Mouse (Mus musculus): ENCODE measurements around the gene Eepd1.

The Eepd1 gene

GRCm38 (mm10) chr9:25489221-25489960 lies 8.0 kb downstream of the Eepd1 start:
- DNase-seq (ENCODE audit: low spot score) = no peak

GRCm38 (mm10) chr9:25490278-25491145 lies 9.2 kb downstream of the Eepd1 start:
- DNase-seq (ENCODE audit: low spot score) = no peak

- DNase-seq (ENCODE audit: low spot score) = no peak
Measured at GRCm38 (mm10) chr9:25493918-25494317, 12.6 kb downstream of the Eepd1 start.

GRCm38 (mm10) chr9:25495601-25496000 lies 14.3 kb downstream of the Eepd1 start:
- no peak for DNase-seq (ENCODE audit: low spot score)

GRCm38 (mm10) chr9:25496196-25496595 lies 14.8 kb downstream of the Eepd1 start:
- no peak for DNase-seq (ENCODE audit: low spot score)

- no peak for DNase-seq (ENCODE audit: low spot score)
Measured at GRCm38 (mm10) chr9:25496703-25497102, 15.4 kb downstream of the Eepd1 start.

- no peak for DNase-seq (ENCODE audit: low spot score)
Measured at GRCm38 (mm10) chr9:25498770-25499169, 17.4 kb downstream of the Eepd1 start.

GRCm38 (mm10) chr9:25499306-25499705 lies 18.0 kb downstream of the Eepd1 start:
- no peak for DNase-seq (ENCODE audit: low spot score)

GRCm38 (mm10) chr9:25500031-25500430 lies 18.7 kb downstream of the Eepd1 start:
- no peak for DNase-seq (ENCODE audit: low spot score)

GRCm38 (mm10) chr9:25508825-25509224 lies 27.5 kb downstream of the Eepd1 start:
- DNase-seq (ENCODE audit: low spot score) = no peak

- DNase-seq (ENCODE audit: low spot score) = no peak
Measured at GRCm38 (mm10) chr9:25510572-25510971, 29.2 kb downstream of the Eepd1 start.

GRCm38 (mm10) chr9:25513050-25513449 lies 31.7 kb downstream of the Eepd1 start:
- no peak for DNase-seq (ENCODE audit: low spot score)

GRCm38 (mm10) chr9:25513556-25513955 lies 32.2 kb downstream of the Eepd1 start:
- no peak for DNase-seq (ENCODE audit: low spot score)

GRCm38 (mm10) chr9:25516640-25517039 lies 35.3 kb downstream of the Eepd1 start:
- DNase-seq (ENCODE audit: low spot score) = no peak

GRCm38 (mm10) chr9:25517982-25518381 lies 36.6 kb downstream of the Eepd1 start:
- DNase-seq (ENCODE audit: low spot score) = no peak

- no peak for DNase-seq (ENCODE audit: low spot score)
Measured at GRCm38 (mm10) chr9:25519193-25519592, 37.8 kb downstream of the Eepd1 start.

- DNase-seq (ENCODE audit: low spot score) = no peak
Measured at GRCm38 (mm10) chr9:25520826-25521225, 39.5 kb downstream of the Eepd1 start.

GRCm38 (mm10) chr9:25521825-25522224 lies 40.5 kb downstream of the Eepd1 start:
- no peak for DNase-seq (ENCODE audit: low spot score)

- DNase-seq (ENCODE audit: low spot score) = no peak
Measured at GRCm38 (mm10) chr9:25526516-25526915, 45.2 kb downstream of the Eepd1 start.

GRCm38 (mm10) chr9:25526927-25527337 lies 45.6 kb downstream of the Eepd1 start:
- DNase-seq (ENCODE audit: low spot score) = no peak

- DNase-seq (ENCODE audit: low spot score) = no peak
Measured at GRCm38 (mm10) chr9:25527359-25528038, 46.2 kb downstream of the Eepd1 start.

GRCm38 (mm10) chr9:25531627-25532026 lies 50.3 kb downstream of the Eepd1 start:
- DNase-seq (ENCODE audit: low spot score) = no peak

GRCm38 (mm10) chr9:25532105-25532504 lies 50.8 kb downstream of the Eepd1 start:
- no peak for DNase-seq (ENCODE audit: low spot score)

Data from T-cell, adult 2 months (primary cell).